Mouse (Mus musculus) midbrain, embryonic 15.5 days (tissue): ENCODE data around the gene Trmt112. TPM values are rescaled to one million over a fixed set of nuclear protein-coding genes. Genes with fewer than 3 reads are reported as not detected.

Experiments used
- ATAC-seq: fragments of 200-750 bp; cut with Nextera tagmentation; replicated peaks from 2 replicates; pipeline ENCODE4 v1.8.0; 2017; ENCODE audit warnings: moderate TSS enrichment
- H3K27ac ChIP-seq: fragments of 300-500 bp; sonication (generic); 2 replicates; pipeline ENCODE4 v1.5.1; 2015; ENCODE audit warnings: mild to moderate bottlenecking, inconsistent platforms
- H3K27me3 ChIP-seq: fragments of 300-500 bp; sonication (generic); replicated peaks from 2 replicates; pipeline ENCODE4 v1.6.1; 2015; ENCODE audit warnings: inconsistent platforms
- H3K36me3 ChIP-seq: fragments of 300-500 bp; sonication (generic); replicated peaks from 2 replicates; pipeline ENCODE4 v1.6.1; 2015; ENCODE audit warnings: inconsistent platforms
- H3K4me1 ChIP-seq: fragments of 300-500 bp; sonication (generic); 2 replicates; pipeline ENCODE4 v1.6.1; 2015; ENCODE audit warnings: inconsistent platforms
- H3K4me2 ChIP-seq: fragments of 300-500 bp; sonication (generic); 2 replicates; pipeline ENCODE4 v1.6.1; 2015; ENCODE audit warnings: inconsistent platforms, mild to moderate bottlenecking, moderate library complexity
- H3K4me3 ChIP-seq: fragments of 300-500 bp; sonication (generic); 2 replicates; pipeline ENCODE4 v1.5.1; 2015; ENCODE audit warnings: mild to moderate bottlenecking, inconsistent platforms
- H3K9ac ChIP-seq: fragments of 300-500 bp; sonication (generic); 2 replicates; pipeline ENCODE4 v1.6.1; 2015; ENCODE audit warnings: mild to moderate bottlenecking, inconsistent platforms
- H3K9me3 ChIP-seq: fragments of 300-500 bp; sonication (generic); 2 replicates; pipeline ENCODE4 v1.6.1; 2016; ENCODE audit warnings: inconsistent platforms
- WGBS: fragments of 180-500 bp; shearing (Covaris S2); methylation state at CpG from one replicate; pipeline ENCODE4 v1.1.7; 2015; ENCODE audit warnings: mixed read lengths; 5-methylcytosine and 5-hydroxymethylcytosine counted together
- polyA plus RNA-seq: library from polyadenylated mRNA; unstranded; fragments of >200 nt; fragmentation: Nextera tagmentation; extraction: Ambion mirVana; gene quantifications from 2 replicates; pipeline ENCODE4 v1.2.1, GENCODE M21; 2015

Trmt112 gene
- polyA plus RNA-seq, 1 experiment from 2014 or later: 101 TPM

DNA sequence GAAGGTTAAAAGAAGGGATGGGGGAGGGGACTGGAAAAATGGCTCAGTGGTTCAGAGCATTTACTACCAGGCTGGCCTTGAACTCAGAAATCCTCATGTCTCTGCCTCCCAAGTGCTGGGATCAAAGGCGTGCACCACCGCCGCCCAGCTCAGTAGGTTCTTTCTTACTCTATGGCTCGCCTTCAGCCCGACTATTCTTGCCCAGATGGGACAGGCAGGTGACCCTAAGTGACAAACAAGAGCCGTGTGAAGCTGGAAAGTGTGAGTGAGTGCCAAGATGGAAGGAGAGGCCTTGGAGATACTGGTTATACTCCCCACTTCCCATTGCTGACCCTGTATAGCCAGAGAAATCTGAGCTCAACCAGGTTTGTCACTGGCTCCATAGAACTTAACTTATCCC is 34.2 kb downstream of the Trmt112 start:
- no peak overlapping the region for H3K4me2 ChIP-seq
- H3K4me3 ChIP-seq: no peak overlapping the region
- no peak for ATAC-seq
- no peak overlapping the region for H3K27ac ChIP-seq
- H3K9ac ChIP-seq: no peak overlapping the region
- H3K36me3 ChIP-seq: 0 out of 2 replicates have a peak, but pooled peaks cover 3% of the 10 kb centered on the region
- no peaks in the 10 kb centered on the region for H3K27me3 ChIP-seq
- 94% methylated on average over 6 of the region's 6 CpGs for WGBS
- no peaks in the 10 kb centered on the region for H3K9me3 ChIP-seq
- H3K4me1 ChIP-seq: peaks cover 34% of the 10 kb centered on the region

DNA sequence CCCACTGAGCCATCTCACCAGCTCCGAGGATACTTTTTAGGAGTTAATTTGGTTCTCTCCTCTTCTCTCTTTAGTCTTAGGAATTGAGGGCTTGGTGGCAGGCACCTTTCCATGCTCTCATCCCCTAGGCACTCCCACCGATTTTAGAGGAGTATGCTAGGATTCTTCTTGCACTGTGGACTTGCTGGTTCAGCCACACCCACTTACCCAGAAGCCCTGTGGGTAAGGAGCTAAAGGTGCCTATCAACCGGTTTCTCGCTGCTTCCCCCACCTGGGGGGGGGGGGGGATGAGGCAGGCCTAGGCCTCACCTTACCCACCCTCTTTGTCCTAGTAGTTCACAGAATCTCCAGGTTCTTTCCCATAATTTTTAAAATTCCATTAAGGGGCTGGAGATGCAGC is 38.2 kb downstream of the Trmt112 start:
- H3K4me2 ChIP-seq: no peak overlapping the region
- H3K27me3 ChIP-seq: no peaks in the 10 kb centered on the region
- ATAC-seq: no peak
- H3K36me3 ChIP-seq: 0 out of 2 replicates have a peak, but pooled peaks cover 3% of the 10 kb centered on the region
- 57% methylated on average over 4 of the region's 4 CpGs for WGBS
- no peak overlapping the region for H3K9ac ChIP-seq
- no peak overlapping the region for H3K27ac ChIP-seq
- H3K4me3 ChIP-seq: no peak overlapping the region
- no peaks in the 10 kb centered on the region for H3K9me3 ChIP-seq
- peaks cover 26% of the 10 kb centered on the region for H3K4me1 ChIP-seq

DNA sequence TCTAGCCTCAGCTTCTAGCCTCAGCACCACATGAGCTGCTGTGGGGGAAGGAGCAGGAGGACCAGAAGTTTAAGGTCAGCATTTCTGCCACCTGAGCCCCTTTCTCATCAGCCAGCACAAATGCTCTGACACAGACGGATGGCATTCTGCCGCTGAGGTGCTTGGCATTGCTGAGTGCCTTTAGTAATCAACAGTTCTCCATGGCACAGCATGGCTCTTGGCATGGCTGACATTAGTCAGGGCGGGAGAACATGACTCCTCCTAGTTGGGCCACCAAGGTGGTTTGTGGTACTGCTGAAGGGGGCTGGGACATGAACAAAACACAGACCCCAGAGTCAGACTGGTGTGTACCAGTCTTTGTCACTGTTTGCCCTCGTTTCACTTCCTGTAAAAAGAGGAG is 38.7 kb downstream of the Trmt112 start:
- no peak overlapping the region for H3K9ac ChIP-seq
- 0 out of 2 replicates have a peak, but pooled peaks cover 3% of the 10 kb centered on the region for H3K36me3 ChIP-seq
- H3K4me1 ChIP-seq: peaks cover 26% of the 10 kb centered on the region
- WGBS: 83% methylated on average over 4 of the region's 4 CpGs
- H3K4me2 ChIP-seq: no peak overlapping the region
- no peak for ATAC-seq
- H3K27ac ChIP-seq: no peak overlapping the region
- no peak overlapping the region for H3K4me3 ChIP-seq
- H3K27me3 ChIP-seq: no peaks in the 10 kb centered on the region
- H3K9me3 ChIP-seq: no peaks in the 10 kb centered on the region

DNA sequence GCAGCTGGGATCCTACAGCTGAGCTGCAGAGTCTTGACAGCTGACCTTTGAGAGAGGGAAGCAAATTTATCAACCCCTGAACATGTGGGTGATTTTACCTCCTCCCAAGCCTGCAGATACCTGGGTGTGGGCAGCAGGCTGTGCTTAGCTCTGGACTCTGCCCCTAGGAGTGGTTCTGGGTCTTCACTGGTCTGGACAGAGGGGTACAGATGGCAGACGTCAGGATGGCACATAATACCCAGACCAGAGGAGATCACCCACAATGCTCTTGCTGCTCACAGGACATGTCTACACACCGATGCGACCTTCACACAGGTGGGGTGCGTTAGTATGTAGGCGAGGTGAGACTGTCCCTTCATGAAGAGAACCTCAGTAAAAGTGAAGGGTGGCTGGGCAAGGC is 40.0 kb downstream of the Trmt112 start:
- Histone ChIP-seq H3K27ac (no peak overlapping the region), H3K27me3 (no peaks in the 10 kb centered on the region), H3K4me1 (peaks cover 23% of the 10 kb centered on the region), H3K9me3 (no peaks in the 10 kb centered on the region), H3K36me3 (0 out of 2 replicates have a peak, but pooled peaks cover 3% of the 10 kb centered on the region), H3K4me2 (no peak overlapping the region), H3K9ac (no peak overlapping the region), H3K4me3 (no peak overlapping the region; the same call in 1 of the 2 replicates)
- no peak for ATAC-seq
- 89% methylated on average over 5 of the region's 5 CpGs for WGBS

DNA sequence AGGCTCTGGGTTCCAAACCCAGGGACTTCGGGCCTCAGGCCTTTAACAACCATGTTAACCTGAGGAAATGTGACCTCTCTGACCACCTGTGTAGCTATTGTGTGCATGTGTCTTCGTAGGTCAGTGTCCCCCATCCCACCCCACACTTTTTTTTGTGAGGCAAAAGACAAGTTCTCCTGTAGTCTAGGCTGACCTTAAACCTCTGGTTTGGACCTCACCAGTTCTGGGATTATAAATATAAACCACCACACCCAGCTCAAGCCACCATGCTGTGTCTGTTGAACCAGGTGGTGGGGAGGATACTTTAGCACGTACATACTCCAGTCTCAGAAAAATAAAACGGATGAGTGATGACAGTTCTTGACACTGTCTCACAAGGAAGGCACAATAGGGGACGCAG is 40.5 kb downstream of the Trmt112 start:
- Histone ChIP-seq H3K9ac (peak overlapping the region; percentile 69), H3K4me3 (peak overlapping the region; percentile 62), H3K9me3 (no peaks in the 10 kb centered on the region), H3K36me3 (0 out of 2 replicates have a peak, but pooled peaks cover 3% of the 10 kb centered on the region), H3K27me3 (no peaks in the 10 kb centered on the region), H3K27ac (peak overlapping the region; percentile 94; the same call in 1 of the 2 replicates), H3K4me2 (peak overlapping the region; percentile 90), H3K4me1 (peaks cover 23% of the 10 kb centered on the region)
- ATAC-seq: no peak
- 51% methylated on average over 5 of the region's 5 CpGs for WGBS

DNA sequence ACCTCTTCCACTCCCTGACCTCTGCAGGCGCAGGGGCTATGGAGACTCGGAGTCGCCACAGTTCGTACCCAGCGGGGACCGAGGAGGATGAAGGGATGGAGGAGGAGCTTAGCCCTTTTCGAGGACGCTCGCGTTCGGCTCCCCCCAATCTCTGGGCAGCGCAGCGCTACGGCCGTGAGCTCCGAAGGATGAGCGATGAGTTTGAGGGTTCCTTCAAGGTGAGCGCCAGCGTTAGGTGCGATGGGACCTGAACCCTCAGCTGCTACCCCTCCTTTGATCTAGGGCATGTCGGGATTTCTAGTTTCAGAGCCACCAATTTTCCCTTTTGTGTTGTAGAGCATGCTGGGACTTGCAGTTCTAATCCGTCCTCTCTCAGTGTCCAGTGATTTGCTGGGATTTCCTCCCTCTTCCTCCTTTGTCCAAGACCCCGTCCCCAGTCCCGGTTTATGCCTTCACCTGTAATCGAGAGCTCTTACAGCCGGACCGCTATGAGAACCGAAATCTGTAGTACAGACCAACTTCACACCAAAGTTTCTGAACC is 41.2 kb downstream of the Trmt112 start:
- peak overlapping the region; percentile 90 for H3K4me2 ChIP-seq
- H3K9me3 ChIP-seq: no peaks in the 10 kb centered on the region
- peaks cover 23% of the 10 kb centered on the region for H3K4me1 ChIP-seq
- 0 out of 2 replicates have a peak, but pooled peaks cover 3% of the 10 kb centered on the region for H3K36me3 ChIP-seq
- peak; percentile 57 for ATAC-seq
- under 1% methylated on average over 28 of the region's 28 CpGs for WGBS
- peak overlapping the region; percentile 69 for H3K9ac ChIP-seq
- no peaks in the 10 kb centered on the region for H3K27me3 ChIP-seq
- peak overlapping the region; percentile 62 for H3K4me3 ChIP-seq
- peak overlapping the region; percentile 94 for H3K27ac ChIP-seq

DNA sequence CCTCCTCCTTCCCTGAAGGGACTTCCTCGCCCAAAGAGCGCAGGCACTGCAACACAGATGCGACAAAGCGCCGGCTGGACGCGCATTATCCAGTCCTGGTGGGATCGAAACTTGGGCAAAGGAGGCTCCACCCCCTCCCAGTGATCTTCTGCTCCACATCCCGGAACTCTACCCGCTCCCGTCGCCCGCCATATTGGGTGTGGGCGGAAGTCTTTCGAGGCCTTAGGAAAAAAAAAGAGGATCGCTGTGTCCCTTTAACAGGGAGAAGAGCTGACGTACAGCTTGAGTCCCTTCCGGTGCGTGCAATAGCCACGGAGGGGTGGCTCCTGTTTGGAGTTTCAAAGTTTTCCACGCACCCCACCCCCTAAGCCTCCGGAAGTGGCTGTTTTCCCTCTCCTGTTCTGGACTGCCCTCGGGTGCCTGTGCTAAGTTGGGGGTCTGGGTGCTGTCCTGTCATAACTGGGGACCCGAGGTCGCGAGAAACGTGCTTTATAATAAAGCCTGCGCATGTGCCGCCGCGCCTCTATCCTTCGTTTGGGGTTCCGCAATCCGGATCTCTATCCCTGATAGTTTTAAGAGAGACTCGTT is 42.0 kb downstream of the Trmt112 start:
- Histone ChIP-seq H3K4me1 (peaks cover 23% of the 10 kb centered on the region), H3K9me3 (no peaks in the 10 kb centered on the region), H3K4me2 (peak overlapping the region; percentile 90), H3K9ac (peak overlapping the region; percentile 69), H3K27ac (peak overlapping the region; percentile 94), H3K4me3 (peak overlapping the region; percentile 62), H3K36me3 (no peaks in the 10 kb centered on the region), H3K27me3 (no peaks in the 10 kb centered on the region)
- ATAC-seq: peak; percentile 86
- under 1% methylated on average over 35 of the region's 35 CpGs for WGBS

DNA sequence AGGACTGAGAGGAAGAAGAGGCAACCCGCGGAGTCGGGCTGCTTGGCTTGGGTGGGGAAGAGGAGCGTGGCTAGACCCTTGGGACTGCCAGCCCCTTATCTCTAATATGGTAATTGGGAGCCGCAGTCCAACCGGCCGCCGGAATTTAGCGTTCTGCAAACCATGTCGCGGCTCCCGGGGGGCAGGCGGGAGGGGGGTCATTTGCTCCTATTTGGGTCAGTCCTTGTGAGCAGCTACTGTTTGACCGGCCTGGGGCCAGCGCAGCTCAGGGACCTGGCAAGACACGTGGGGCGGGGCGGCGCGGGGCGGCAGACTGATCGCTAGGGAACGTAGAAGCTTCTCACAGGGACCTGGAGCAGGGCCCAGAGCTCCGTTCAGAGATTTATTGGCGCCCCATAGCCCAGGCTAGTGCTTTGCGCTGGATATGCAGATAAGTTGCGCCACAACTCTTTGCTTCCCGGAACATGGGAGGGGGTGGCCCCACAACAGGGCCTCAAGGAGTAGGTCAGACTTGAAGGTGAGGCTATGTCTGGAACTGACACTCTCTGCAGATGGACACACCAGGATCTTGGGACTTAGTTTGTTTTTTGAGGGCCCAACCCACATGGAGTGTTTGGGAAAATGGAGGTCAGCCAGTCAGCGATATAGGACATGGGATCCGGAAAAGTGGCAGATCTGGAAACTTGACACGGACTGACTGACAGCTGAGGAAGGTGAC is 42.7 kb downstream of the Trmt112 start:
- H3K4me1 ChIP-seq: peaks cover 23% of the 10 kb centered on the region
- 4% methylated on average over 31 of the region's 31 CpGs for WGBS
- peak overlapping the region; percentile 90 for H3K4me2 ChIP-seq
- H3K4me3 ChIP-seq: peak overlapping the region; percentile 62
- peak overlapping the region; percentile 61 for H3K9ac ChIP-seq
- H3K9me3 ChIP-seq: no peaks in the 10 kb centered on the region
- H3K36me3 ChIP-seq: no peaks in the 10 kb centered on the region
- peak overlapping the region; percentile 94 for H3K27ac ChIP-seq
- peak; percentile 35 for ATAC-seq
- H3K27me3 ChIP-seq: no peaks in the 10 kb centered on the region

DNA sequence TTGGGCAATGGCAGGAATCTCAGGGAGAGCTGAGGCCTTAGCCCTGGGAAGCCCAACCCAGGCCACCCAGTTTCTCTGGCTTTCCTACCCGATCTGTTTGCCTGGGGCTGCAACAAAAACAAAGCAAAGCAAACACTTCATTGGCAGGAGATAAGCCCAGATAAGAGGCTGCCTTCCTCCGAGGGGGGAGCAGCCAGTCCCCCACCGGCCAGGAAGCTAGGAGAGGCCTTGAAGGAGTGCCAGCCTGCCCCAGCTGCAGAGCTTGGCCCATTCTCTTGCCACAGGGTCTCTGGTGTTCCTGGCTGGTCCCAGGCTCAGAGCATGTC is 43.2 kb downstream of the Trmt112 start:
- 19% methylated on average over 3 of the region's 3 CpGs for WGBS
- Histone ChIP-seq H3K27ac (peak overlapping the region; percentile 94), H3K9ac (peak overlapping the region; percentile 61)

DNA sequence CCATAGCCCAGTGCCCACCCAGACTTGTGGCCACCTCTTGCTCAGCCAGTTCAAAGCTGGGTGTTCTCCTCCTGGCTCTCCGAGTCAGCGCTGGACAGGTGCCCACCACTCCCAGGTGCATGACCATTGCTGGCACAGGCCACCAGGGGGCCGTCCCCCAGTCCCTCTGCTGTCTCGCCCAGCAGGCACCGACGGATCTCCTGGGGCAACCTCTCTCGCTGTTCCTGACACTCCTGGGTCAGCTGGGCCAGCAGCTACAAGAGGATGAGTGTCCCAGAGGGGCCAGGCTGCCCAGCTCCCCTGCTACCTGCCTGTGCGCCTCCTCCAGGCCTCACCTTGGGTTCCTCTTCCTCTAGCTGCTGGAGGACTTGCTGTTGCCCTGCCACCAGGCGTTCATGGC is 44.5 kb downstream of the Trmt112 start:
- Histone ChIP-seq H3K9ac (no peak overlapping the region), H3K4me3 (no peak overlapping the region), H3K27me3 (no peaks in the 10 kb centered on the region), H3K9me3 (no peaks in the 10 kb centered on the region), H3K36me3 (no peaks in the 10 kb centered on the region), H3K27ac (no peak overlapping the region), H3K4me2 (no peak overlapping the region), H3K4me1 (peaks cover 23% of the 10 kb centered on the region)
- ATAC-seq: no peak
- 56% methylated on average over 9 of the region's 9 CpGs for WGBS

More for the DNA sequence above, 43.2 kb downstream of the Trmt112 start:
- Histone ChIP-seq H3K27me3 (no peaks in the 10 kb centered on the region), H3K4me3 (peak overlapping the region; percentile 62), H3K4me1 (peaks cover 23% of the 10 kb centered on the region), H3K9me3 (no peaks in the 10 kb centered on the region), H3K4me2 (peak overlapping the region; percentile 90), H3K36me3 (no peaks in the 10 kb centered on the region)
- ATAC-seq: no peak

DNA sequence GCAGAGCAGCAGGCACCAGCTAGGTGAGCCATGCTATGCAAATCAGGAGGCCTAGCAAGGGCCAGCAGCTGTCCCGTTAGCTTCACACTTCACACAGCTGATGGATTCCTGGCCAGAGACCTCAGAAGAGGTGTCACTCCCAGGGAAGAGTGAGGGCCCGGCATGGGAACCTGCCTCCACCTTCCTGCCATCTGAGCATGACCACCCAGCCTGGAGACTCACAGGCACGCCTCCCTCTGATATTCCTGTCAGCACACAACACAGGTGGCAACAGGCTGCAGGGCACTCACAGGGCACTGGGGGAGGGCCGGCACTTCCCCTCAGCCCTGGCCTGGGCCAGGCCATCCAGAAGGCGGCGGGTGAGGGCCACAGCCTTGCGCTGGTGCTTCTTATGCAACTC is 45.9 kb downstream of the Trmt112 start:
- Histone ChIP-seq H3K27me3 (no peaks in the 10 kb centered on the region), H3K9ac (no peak overlapping the region), H3K36me3 (no peaks in the 10 kb centered on the region), H3K27ac (no peak overlapping the region), H3K4me3 (no peak overlapping the region), H3K9me3 (no peaks in the 10 kb centered on the region), H3K4me2 (no peak overlapping the region), H3K4me1 (peaks cover 14% of the 10 kb centered on the region)
- ATAC-seq: no peak
- WGBS: 91% methylated on average over 7 of the region's 7 CpGs

DNA sequence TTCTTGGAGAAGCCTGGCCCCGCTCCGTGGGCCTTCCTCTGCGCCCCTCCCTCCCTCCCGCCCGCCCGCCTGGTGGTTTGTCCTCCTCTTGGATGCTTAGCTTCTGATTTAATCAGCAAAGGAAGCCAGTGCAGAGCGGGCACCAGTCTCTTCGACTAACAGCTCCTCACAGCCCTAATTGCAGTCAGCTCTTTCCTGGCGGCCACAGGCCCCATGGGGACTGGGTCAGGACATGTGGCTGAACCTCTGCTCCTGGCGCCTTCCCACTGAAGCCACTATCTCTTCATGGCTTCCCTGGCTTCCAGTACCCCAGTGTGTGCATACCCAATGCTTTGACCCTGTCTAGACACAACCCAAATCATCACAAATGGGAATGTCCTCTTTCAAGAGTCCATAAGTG is 47.0 kb downstream of the Trmt112 start:
- Histone ChIP-seq H3K36me3 (no peaks in the 10 kb centered on the region), H3K4me2 (no peak overlapping the region), H3K4me1 (peaks cover 13% of the 10 kb centered on the region), H3K27me3 (no peaks in the 10 kb centered on the region), H3K27ac (no peak overlapping the region), H3K9me3 (no peaks in the 10 kb centered on the region), H3K4me3 (no peak overlapping the region), H3K9ac (no peak overlapping the region)
- no peak for ATAC-seq
- WGBS: 81% methylated on average over 10 of the region's 10 CpGs
